Mouse (Mus musculus): ENCODE measurements around the gene Ly6g5c.
"Not testable (repeated sequence)": the region's sequence is repeated elsewhere in the genome, so short reads cannot be mapped to it uniquely, and the experiment has no call there.

Gene Ly6g5c

GRCm38 (mm10) chr17:35106522-35106921 lies 1.6 kb upstream of the Ly6g5c start:
- DNase-seq (ENCODE audit: low read depth in 1 of 2, low spot score in 2 of 2): no peak

- DNase-seq (ENCODE audit: low read depth in 1 of 2, low spot score in 2 of 2): no peak
Measured at GRCm38 (mm10) chr17:35111774-35112173, 3.7 kb downstream of the Ly6g5c start.

GRCm38 (mm10) chr17:35115046-35116019 lies 7.3 kb downstream of the Ly6g5c start, which contains the start of gene Ly6g5b:
Ly6g5b (minus strand) TSS chr17:35115428.
- DNase-seq (ENCODE audit: low read depth in 1 of 2, low spot score in 2 of 2): no peak

- DNase-seq (ENCODE audit: low read depth in 1 of 2, low spot score in 2 of 2): no peak
Measured at GRCm38 (mm10) chr17:35120745-35121142, 12.7 kb downstream of the Ly6g5c start.

GRCm38 (mm10) chr17:35121143-35121799 lies 13.2 kb downstream of the Ly6g5c start, which contains the start of gene Gpank1:
Gpank1 (plus strand) TSS chr17:35121455.
- peak; percentile 92 to 93 for DNase-seq (ENCODE audit: low read depth in 1 of 2, low spot score in 2 of 2)

GRCm38 (mm10) chr17:35121871-35122303 lies 13.8 kb downstream of the Ly6g5c start, which contains the start of gene Csnk2b:
Csnk2b (minus strand) TSS chr17:35122053.
- DNase-seq (ENCODE audit: low read depth in 1 of 2, low spot score in 2 of 2): no peak

GRCm38 (mm10) chr17:35123287-35123686 lies 15.2 kb downstream of the Ly6g5c start:
- not testable (repeated sequence) for DNase-seq (ENCODE audit: low read depth in 1 of 2, low spot score in 2 of 2)

GRCm38 (mm10) chr17:35124261-35124896 lies 16.3 kb downstream of the Ly6g5c start:
- not testable (repeated sequence) for DNase-seq (ENCODE audit: low read depth in 1 of 2, low spot score in 2 of 2)

- DNase-seq (ENCODE audit: low read depth in 1 of 2, low spot score in 2 of 2): no peak
Measured at GRCm38 (mm10) chr17:35125081-35125480, 17.0 kb downstream of the Ly6g5c start.

- DNase-seq (ENCODE audit: low read depth in 1 of 2, low spot score in 2 of 2): no peak
Measured at GRCm38 (mm10) chr17:35125578-35125977, 17.5 kb downstream of the Ly6g5c start.

GRCm38 (mm10) chr17:35126206-35126611 lies 18.1 kb downstream of the Ly6g5c start, which contains the start of gene D17H6S53E:
D17H6S53E (plus strand) TSS chr17:35126373.
- peak in 1 of 2 experiments; percentile 47 for DNase-seq (ENCODE audit: low read depth in 1 of 2, low spot score in 2 of 2)

GRCm38 (mm10) chr17:35127017-35127416 lies 18.9 kb downstream of the Ly6g5c start:
- DNase-seq (ENCODE audit: low read depth in 1 of 2, low spot score in 2 of 2): no peak

- DNase-seq (ENCODE audit: low read depth in 1 of 2, low spot score in 2 of 2): no peak
Measured at GRCm38 (mm10) chr17:35128996-35129395, 20.9 kb downstream of the Ly6g5c start.

- no peak for DNase-seq (ENCODE audit: low read depth in 1 of 2, low spot score in 2 of 2)
Measured at GRCm38 (mm10) chr17:35131038-35131437, 23.0 kb downstream of the Ly6g5c start.

GRCm38 (mm10) chr17:35131500-35132173 lies 23.6 kb downstream of the Ly6g5c start, which contains the start of gene Apom:
Apom (minus strand) TSS chr17:35132050.
- DNase-seq (ENCODE audit: low read depth in 1 of 2, low spot score in 2 of 2): no peak

- DNase-seq (ENCODE audit: low read depth in 1 of 2, low spot score in 2 of 2): no peak
Measured at GRCm38 (mm10) chr17:35132174-35132560, 24.1 kb downstream of the Ly6g5c start.

- DNase-seq (ENCODE audit: low read depth in 1 of 2, low spot score in 2 of 2): no peak
Measured at GRCm38 (mm10) chr17:35133517-35133916, 25.4 kb downstream of the Ly6g5c start.

GRCm38 (mm10) chr17:35134801-35135590 lies 26.9 kb downstream of the Ly6g5c start, which contains the start of gene Bag6:
Bag6 (plus strand) TSS chr17:35135178.
- peak; percentile 81 to 94 for DNase-seq (ENCODE audit: low read depth in 1 of 2, low spot score in 2 of 2)

- peak in 1 of 2 experiments; percentile 38 for DNase-seq (ENCODE audit: low read depth in 1 of 2, low spot score in 2 of 2)
Measured at GRCm38 (mm10) chr17:35135591-35136320, 27.7 kb downstream of the Ly6g5c start.

Data from monocyte, adult 2 months (primary cell).